Mouse (Mus musculus) liver, embryonic 14.5 days (tissue): ENCODE results near the gene Slc2a9. TPM values are rescaled to one million over a fixed set of nuclear protein-coding genes. Genes with fewer than 3 reads are reported as not detected.

ENCODE experiments used
- ATAC-seq: fragments of 200-750 bp; cut with Nextera tagmentation; 2 replicates; pipeline ENCODE4 v1.8.0; 2017; ENCODE audit warnings: moderate number of reproducible peaks, mild to moderate bottlenecking, moderate library complexity; ENCODE audit not compliant: insufficient read depth
- DNase-seq, 3 experiments: peaks; one replicate each; pipeline ENCODE4 v3.0.0-alpha.2; 2012 to 2013; ENCODE audit warnings: low read depth in 3 of 3, low spot score in 3 of 3
- H3K27ac ChIP-seq: fragments of 300-500 bp; sonication (generic); 2 replicates; pipeline ENCODE4 v1.5.1; 2014; ENCODE audit warnings: moderate library complexity, mild to moderate bottlenecking, control low read depth, inconsistent platforms
- H3K27me3 ChIP-seq: fragments of 300-500 bp; sonication (generic); 2 replicates; pipeline ENCODE4 v1.6.1; 2014; ENCODE audit warnings: mild to moderate bottlenecking, low read length, moderate library complexity; ENCODE audit not compliant: control insufficient read depth, insufficient read depth
- H3K36me3 ChIP-seq: fragments of 300-500 bp; sonication (generic); replicated peaks from 2 replicates; pipeline ENCODE4 v1.6.1; 2014; ENCODE audit warnings: low read depth; ENCODE audit not compliant: control insufficient read depth, insufficient read depth
- H3K4me1 ChIP-seq, 2 experiments: fragments of 200-500 bp in 1 of 2; fragments of 300-500 bp in 1 of 2; sonication (generic) in 1 of 2; replicated peaks; 2 replicates each; pipeline ENCODE4 v1.6.1; 2012 to 2014; ENCODE audit warnings: antibody characterized with exemption in 1 of 2, inconsistent platforms in 1 of 2, low read length in 1 of 2; ENCODE audit not compliant: control insufficient read depth in 2 of 2, insufficient read depth in 2 of 2
- H3K4me2 ChIP-seq: fragments of 300-500 bp; sonication (generic); 2 replicates; pipeline ENCODE4 v1.6.1; 2014; ENCODE audit warnings: low read depth, mild to moderate bottlenecking, control low read depth, moderate library complexity
- H3K4me3 ChIP-seq, 2 experiments: fragments of 200-500 bp in 1 of 2; fragments of 300-500 bp in 1 of 2; sonication (generic) in 1 of 2; 2 replicates each; pipeline ENCODE4 v1.5.1; 2012 to 2014; ENCODE audit warnings: low read depth in 2 of 2, low read length in 2 of 2, mild to moderate bottlenecking in 2 of 2, control low read depth in 1 of 2, inconsistent platforms in 1 of 2, moderate library complexity in 1 of 2; ENCODE audit not compliant: insufficient read depth in 1 of 2
- H3K9ac ChIP-seq: fragments of 300-500 bp; sonication (generic); replicated peaks from 2 replicates; pipeline ENCODE4 v1.6.1; 2014; ENCODE audit warnings: mild to moderate bottlenecking, control low read depth, moderate library complexity
- H3K9me3 ChIP-seq: fragments of 300-500 bp; sonication (generic); 2 replicates; pipeline ENCODE4 v1.6.1; 2016; ENCODE audit warnings: low read length, mixed read lengths; ENCODE audit not compliant: control insufficient read depth
- CTCF ChIP-seq: IDR thresholded peaks from 2 replicates; pipeline ENCODE4 v1.5.1; 2016; ENCODE audit warnings: antibody characterized with exemption, low read depth, control low read depth
- EP300 ChIP-seq: IDR thresholded peaks from 2 replicates; pipeline ENCODE4 v1.6.1; 2016; ENCODE audit warnings: antibody characterized with exemption, low read depth
- WGBS: fragments of 180-500 bp; shearing (Covaris S2); extraction: QIAGEN DNeasy Blood & Tissue Kit; methylation state at CpG from one replicate; pipeline ENCODE4 v1.1.7; 2014; ENCODE audit not compliant: insufficient replicate concordance; 5-methylcytosine and 5-hydroxymethylcytosine counted together
- polyA plus RNA-seq, 2 experiments: library from polyadenylated mRNA; depleted of rRNA in 1 of 2; stranded (reverse) in 1 of 2; unstranded in 1 of 2; fragments of >200 nt; fragmentation: Nextera tagmentation in 1 of 2; extraction: Ambion mirVana in 1 of 2; gene quantifications; 2 replicates each; pipeline versions ENCODE4 v1.2.1 to v1.2.3; 2012 to 2014

Gene Slc2a9
- polyA plus RNA-seq, 2 experiments, result 1.6 to 1.9 TPM

DNA sequence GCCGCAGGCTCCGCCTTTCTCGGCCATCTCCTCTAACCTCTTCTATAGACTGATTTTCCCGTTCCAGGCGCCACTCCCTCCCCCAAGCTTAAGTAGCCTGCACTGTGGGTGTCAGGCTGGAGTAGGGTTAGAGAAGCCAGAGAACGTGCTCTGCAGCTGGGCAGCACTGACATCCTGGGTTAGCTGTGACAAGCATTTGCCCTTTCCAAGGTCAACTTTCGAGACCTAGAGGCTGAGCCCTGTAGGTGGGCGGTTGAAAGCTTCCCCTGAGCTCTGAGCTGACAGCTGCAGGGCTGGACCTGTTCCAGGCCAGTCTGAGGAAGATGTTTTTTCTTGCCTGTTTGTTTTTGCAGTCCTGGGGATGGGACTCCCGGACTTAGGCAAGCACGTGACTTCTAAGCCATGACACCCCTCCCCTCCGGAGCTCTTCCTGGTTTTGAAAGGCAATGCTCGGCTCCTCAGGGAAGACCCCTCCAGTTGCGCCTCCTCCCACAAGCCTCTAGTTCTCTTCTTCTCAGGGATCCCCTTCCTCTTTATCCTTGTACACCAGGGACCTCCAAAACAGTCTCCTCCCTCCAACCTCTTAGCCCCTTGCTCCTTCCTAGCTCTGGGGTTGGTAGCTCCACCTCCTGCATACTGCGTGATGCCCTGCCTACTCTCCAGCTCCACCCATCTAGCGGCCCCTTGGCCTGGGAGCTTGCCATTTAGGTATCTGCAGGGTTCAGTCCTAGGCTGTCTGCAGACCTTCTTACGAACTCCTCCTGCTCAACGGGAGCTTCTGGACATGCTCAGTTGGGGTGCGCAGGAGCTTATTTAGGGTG lies 136.1 kb downstream of the Slc2a9 start:
- no peak overlapping the region for H3K9ac ChIP-seq
- DNase-seq (no peak), ATAC-seq (peak; percentile 37)
- H3K27me3 ChIP-seq, result no peaks in the 10 kb centered on the region
- no peaks in the 10 kb centered on the region for H3K36me3 ChIP-seq
- H3K27ac ChIP-seq, result no peak overlapping the region
- H3K4me3 ChIP-seq, result peak overlapping the region in 1 of 2 experiments; percentile 29; a peak in 1 of 4 replicates
- H3K9me3 ChIP-seq, result no peaks in the 10 kb centered on the region
- TF ChIP-seq CTCF (no peak), EP300 (no peak)
- H3K4me1 ChIP-seq, result peaks cover 0 to 4% of the 10 kb centered on the region in 2 experiments; a peak in 1 of 4 replicates
- WGBS, result 12% methylated on average over 18 of the region's 18 CpGs
- H3K4me2 ChIP-seq, result peak overlapping the region; percentile 51

DNA sequence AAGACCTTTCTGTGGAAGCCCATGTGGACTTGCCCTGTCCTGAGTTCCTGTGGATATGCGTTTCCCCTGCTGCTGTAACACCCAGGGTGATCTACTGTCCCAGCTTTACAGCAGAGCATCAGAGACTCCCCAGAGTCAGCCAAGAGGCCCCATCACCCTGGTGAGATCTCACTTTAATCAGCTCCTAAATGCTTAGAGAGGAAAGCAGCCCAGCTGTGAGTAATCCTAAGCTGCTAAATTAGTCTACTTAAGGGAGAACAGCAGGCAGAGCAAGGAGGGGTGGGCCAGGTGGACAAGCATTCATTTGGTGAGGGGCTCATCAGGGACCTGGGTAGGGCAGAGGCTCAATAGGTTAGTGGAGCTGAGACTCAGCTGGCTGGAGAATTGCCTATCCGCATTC lies 137.4 kb downstream of the Slc2a9 start:
- ATAC-seq (no peak), DNase-seq (no peak)
- 49% methylated on average over 2 of the region's 2 CpGs for WGBS
- Histone ChIP-seq H3K4me1 (peaks cover 0 to 4% of the 10 kb centered on the region in 2 experiments; a peak in 1 of 4 replicates), H3K27ac (no peak overlapping the region), H3K27me3 (no peaks in the 10 kb centered on the region), H3K4me2 (no peak overlapping the region), H3K4me3 (no peak overlapping the region), H3K9me3 (no peaks in the 10 kb centered on the region), H3K36me3 (no peaks in the 10 kb centered on the region), H3K9ac (no peak overlapping the region)
- no peak for TF ChIP-seq CTCF
- TF ChIP-seq EP300, result no peak

- no peak for DNase-seq
- Histone ChIP-seq H3K9me3 (no peaks in the 10 kb centered on the region), H3K27ac (no peak overlapping the region), H3K4me2 (no peak overlapping the region), H3K4me1 (peaks cover 0 to 4% of the 10 kb centered on the region in 2 experiments; a peak in 1 of 4 replicates), H3K4me3 (no peak overlapping the region), H3K9ac (no peak overlapping the region), H3K36me3 (no peaks in the 10 kb centered on the region), H3K27me3 (no peaks in the 10 kb centered on the region)
- no peak for ATAC-seq
- 65% methylated on average over 5 of the region's 5 CpGs for WGBS
- TF ChIP-seq EP300 (no peak), CTCF (no peak)
These were observed 138.5 kb downstream of the Slc2a9 start for GRCm38 (mm10) chr5:38364396-38364795.

DNA sequence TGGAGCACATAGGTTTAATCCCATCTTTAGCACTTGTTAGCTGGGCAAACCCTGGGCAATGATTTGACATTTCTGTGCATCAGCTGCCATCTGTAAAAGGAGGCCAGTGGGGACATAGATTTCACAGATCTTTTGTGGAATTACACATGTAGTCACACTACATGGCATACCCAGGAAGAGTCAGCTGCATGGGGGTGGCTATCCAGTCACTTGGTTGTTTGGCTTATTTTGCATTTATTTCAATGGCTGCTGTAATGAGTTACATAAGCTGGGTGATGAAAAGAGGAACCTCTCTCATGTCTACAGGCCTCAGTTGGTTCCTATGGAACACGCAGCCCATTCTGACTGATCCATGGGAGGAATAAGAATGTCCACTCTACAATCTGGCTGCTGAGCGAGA lies 143.2 kb downstream of the Slc2a9 start:
- no peaks in the 10 kb centered on the region for H3K36me3 ChIP-seq
- no peak for ATAC-seq
- DNase-seq, result no peak
- no peak overlapping the region for H3K9ac ChIP-seq
- no peak overlapping the region for H3K27ac ChIP-seq
- no peak overlapping the region for H3K4me2 ChIP-seq
- H3K27me3 ChIP-seq, result no peaks in the 10 kb centered on the region
- no peaks in the 10 kb centered on the region for H3K9me3 ChIP-seq
- WGBS, result 44% methylated on average over 2 of the region's 2 CpGs
- H3K4me1 ChIP-seq, result no peaks in the 10 kb centered on the region
- no peak for TF ChIP-seq CTCF
- no peak for TF ChIP-seq EP300
- no peak overlapping the region for H3K4me3 ChIP-seq

GRCm38 (mm10) chr5:38356927-38357326 lies 146.0 kb downstream of the Slc2a9 start:
- Histone ChIP-seq H3K9me3 (no peaks in the 10 kb centered on the region), H3K27ac (no peak overlapping the region), H3K27me3 (no peaks in the 10 kb centered on the region), H3K36me3 (no peaks in the 10 kb centered on the region), H3K4me2 (no peak overlapping the region), H3K4me1 (no peaks in the 10 kb centered on the region), H3K9ac (no peak overlapping the region), H3K4me3 (no peak overlapping the region)
- TF ChIP-seq EP300 (no peak), CTCF (no peak)
- ATAC-seq, result no peak
- DNase-seq, result no peak
- 56% methylated on average over 3 of the region's 3 CpGs for WGBS
